Mouse (Mus musculus) CH12.LX (cell line): ENCODE measurements around the gene B4galt2. TPM values are rescaled to one million over a fixed set of nuclear protein-coding genes. Genes with fewer than 3 reads are reported as not detected.

Experiments
- DNase-seq: peaks from one replicate; pipeline ENCODE4 v3.0.0-alpha.2; 2013; ENCODE audit errors: extremely low read depth
- H3K27ac ChIP-seq: 2 replicates; pipeline ENCODE4 v1.5.1; 2012; ENCODE audit warnings: low read depth, mild to moderate bottlenecking, control low read depth, moderate library complexity; ENCODE audit not compliant: insufficient read depth
- H3K27me3 ChIP-seq: replicated peaks from 2 replicates; pipeline ENCODE3; 2012; ENCODE audit warnings: inconsistent platforms
- H3K36me3 ChIP-seq, 2 experiments: replicated peaks in 1 of 2; 2 replicates each; pipeline versions ENCODE3 to v1.6.1; 2012; ENCODE audit warnings: inconsistent platforms in 1 of 2, low read length in 1 of 2, mild to moderate bottlenecking in 1 of 2, mixed read lengths in 1 of 2, moderate library complexity in 1 of 2; ENCODE audit not compliant: control insufficient read depth in 1 of 2, insufficient read depth in 1 of 2
- H3K4me1 ChIP-seq, 2 experiments: 2 replicates each; pipeline ENCODE4 v1.6.1; 2012; ENCODE audit warnings: inconsistent platforms in 1 of 2, moderate library complexity in 1 of 2; ENCODE audit not compliant: insufficient read depth in 2 of 2, control insufficient read depth in 1 of 2
- H3K4me2 ChIP-seq: 2 replicates; pipeline ENCODE4 v1.6.1; 2012; ENCODE audit warnings: low read depth, mild to moderate bottlenecking, control low read depth; ENCODE audit not compliant: poor library complexity, insufficient read depth, severe bottlenecking
- H3K4me3 ChIP-seq, 3 experiments: fragments of 150-350 bp in 1 of 3; sonication (generic) in 1 of 3; replicated peaks in 1 of 3; 2 replicates each; pipeline versions ENCODE3 to v1.5.1; 2011 to 2012; ENCODE audit warnings: low read depth in 2 of 3, low read length in 2 of 3, mild to moderate bottlenecking in 2 of 3, moderate library complexity in 2 of 3, control low read depth in 1 of 3, improper control_type of control experiment in 1 of 3, inconsistent platforms in 1 of 3, mixed read lengths in 1 of 3; ENCODE audit not compliant: poor library complexity in 1 of 3
- H3K79me2 ChIP-seq: replicated peaks from 2 replicates; pipeline ENCODE4 v1.6.1; 2012; ENCODE audit warnings: mild to moderate bottlenecking, moderate library complexity; ENCODE audit not compliant: control insufficient read depth, poor library complexity, insufficient read depth, severe bottlenecking; ENCODE audit errors: extremely low read depth
- H3K9ac ChIP-seq: 2 replicates; pipeline ENCODE4 v1.6.1; 2012; ENCODE audit warnings: low read depth, mild to moderate bottlenecking, control low read depth, moderate library complexity; ENCODE audit not compliant: insufficient read depth
- H3K9me3 ChIP-seq: replicated peaks from 2 replicates; pipeline ENCODE3; 2012; ENCODE audit warnings: low read length, inconsistent platforms, mixed read lengths
- BHLHE40 ChIP-seq: IDR thresholded peaks from 2 replicates; pipeline ENCODE4 v1.6.1; 2011; ENCODE audit warnings: mild to moderate bottlenecking, low read depth, low read length, improper control_type of control experiment
- CHD1 ChIP-seq: IDR thresholded peaks from 2 replicates; pipeline ENCODE4 v1.6.1; 2012; ENCODE audit warnings: low read depth, low read length, improper control_type of control experiment, inconsistent platforms
- CHD2 ChIP-seq: IDR thresholded peaks from 2 replicates; pipeline ENCODE4 v1.6.1; 2011; ENCODE audit warnings: low read length, improper control_type of control experiment
- E2F4 ChIP-seq: IDR thresholded peaks from 2 replicates; pipeline ENCODE4 v1.6.1; 2011; ENCODE audit warnings: low read depth, low read length, improper control_type of control experiment; ENCODE audit not compliant: insufficient replicate concordance
- ETS1 ChIP-seq: conservative IDR thresholded peaks from 2 replicates; pipeline ENCODE4 v1.6.1; 2012; ENCODE audit warnings: low read depth, mild to moderate bottlenecking, inconsistent platforms, low read length, improper control_type of control experiment, moderate library complexity
- GABPA ChIP-seq: IDR thresholded peaks from 2 replicates; pipeline ENCODE4 v1.6.1; 2012; ENCODE audit warnings: low read depth, low read length, improper control_type of control experiment, inconsistent platforms; ENCODE audit not compliant: insufficient replicate concordance
- HCFC1 ChIP-seq: IDR thresholded peaks from 2 replicates; pipeline ENCODE4 v1.6.1; 2012; ENCODE audit warnings: low read depth, mild to moderate bottlenecking, inconsistent platforms, low read length, improper control_type of control experiment
- JUND ChIP-seq: conservative IDR thresholded peaks from 2 replicates; pipeline ENCODE4 v1.6.1; 2011; ENCODE audit warnings: low read depth, low read length, improper control_type of control experiment
- KAT2A ChIP-seq: IDR thresholded peaks from 2 replicates; pipeline ENCODE4 v1.6.1; 2012; ENCODE audit warnings: low read length, improper control_type of control experiment, inconsistent platforms; ENCODE audit not compliant: insufficient replicate concordance
- MAFK ChIP-seq: IDR thresholded peaks from 2 replicates; pipeline ENCODE4 v1.6.1; 2011; ENCODE audit warnings: low read length, improper control_type of control experiment; ENCODE audit not compliant: insufficient replicate concordance
- MAZ ChIP-seq: IDR thresholded peaks from 2 replicates; pipeline ENCODE4 v1.6.1; 2012; ENCODE audit warnings: low read depth, mild to moderate bottlenecking, inconsistent platforms, low read length, improper control_type of control experiment, moderate library complexity
- MYC ChIP-seq: IDR thresholded peaks from 2 replicates; pipeline ENCODE4 v1.6.1; 2011; ENCODE audit warnings: low read depth, mild to moderate bottlenecking, improper control_type of control experiment, low read length
- NRF1 ChIP-seq: IDR thresholded peaks from 2 replicates; pipeline ENCODE4 v1.6.1; 2014; ENCODE audit warnings: low read depth, mild to moderate bottlenecking, inconsistent platforms, low read length, improper control_type of control experiment, moderate library complexity
- PAX5 ChIP-seq: IDR thresholded peaks from 2 replicates; pipeline ENCODE4 v1.6.1; 2012; ENCODE audit warnings: low read length, inconsistent platforms, mixed read lengths
- POLR2A ChIP-seq: IDR thresholded peaks from 2 replicates; pipeline ENCODE4 v1.6.1; 2011; ENCODE audit warnings: low read depth, mild to moderate bottlenecking, improper control_type of control experiment, low read length
- RAD21 ChIP-seq: IDR thresholded peaks from 2 replicates; pipeline ENCODE4 v1.6.1; 2011; ENCODE audit warnings: low read depth, mild to moderate bottlenecking, low read length, improper control_type of control experiment, moderate library complexity
- RCOR1 ChIP-seq: conservative IDR thresholded peaks from 2 replicates; pipeline ENCODE4 v1.6.1; 2012; ENCODE audit warnings: low read depth, mild to moderate bottlenecking, inconsistent platforms, low read length, improper control_type of control experiment
- SIN3A ChIP-seq: IDR thresholded peaks from 2 replicates; pipeline ENCODE4 v1.6.1; 2012; ENCODE audit warnings: low read length, improper control_type of control experiment, inconsistent platforms
- TBP ChIP-seq: conservative IDR thresholded peaks from 2 replicates; pipeline ENCODE4 v1.6.1; 2011; ENCODE audit warnings: low read depth, low read length, improper control_type of control experiment
- UBTF ChIP-seq: IDR thresholded peaks from 2 replicates; pipeline ENCODE4 v1.6.1; 2012; ENCODE audit warnings: low read depth, mild to moderate bottlenecking, inconsistent platforms, low read length, improper control_type of control experiment, moderate library complexity
- USF2 ChIP-seq: conservative IDR thresholded peaks from 2 replicates; pipeline ENCODE4 v1.6.1; 2011; ENCODE audit warnings: low read depth, low read length, improper control_type of control experiment
- ZC3H11A ChIP-seq: IDR thresholded peaks from 2 replicates; pipeline ENCODE4 v1.6.1; 2012; ENCODE audit warnings: low read depth, mild to moderate bottlenecking, inconsistent platforms, low read length, improper control_type of control experiment
- ZKSCAN1 ChIP-seq: IDR thresholded peaks from 2 replicates; pipeline ENCODE4 v1.6.1; 2012; ENCODE audit warnings: low read depth, inconsistent platforms, low read length, improper control_type of control experiment, borderline replicate concordance
- ZNF384 ChIP-seq: IDR thresholded peaks from 2 replicates; pipeline ENCODE4 v1.6.1; 2012; ENCODE audit warnings: low read depth, low read length, improper control_type of control experiment, inconsistent platforms
- dilution Hi-C: fragments of 300-500 bp; cut with MboI; formaldehyde crosslinking; loops from 2 replicates; pipeline ENCODE4 v1.14.3; 2020; ENCODE audit warnings: low sequenced_read_pairs; ENCODE audit not compliant: extremely low pct_unique_long_range_greater_than_20kb, extremely low pct_ligation_motif_present
- in situ Hi-C: fragments of 300-500 bp; cut with MboI; formaldehyde crosslinking; loops from 3 replicates; pipeline ENCODE4 v1.14.3; 2019; ENCODE audit warnings: low sequenced_read_pairs, low pct_ligation_motif_present, low pct_unique_long_range_greater_than_20kb, mixed read lengths
- polyA plus RNA-seq: library from polyadenylated mRNA; unstranded; fragments of >175 nt; gene quantifications from 2 replicates; pipeline ENCODE4 v1.2.1, GENCODE M21; 2012; ENCODE audit warnings: low read depth; ENCODE audit not compliant: insufficient read length
- total RNA-seq, 2 experiments: library from RNA; depleted of rRNA; stranded (reverse); fragments of 300-350 nt in 1 of 2; fragments of >200 nt in 1 of 2; gene quantifications; 2 replicates each; pipeline ENCODE4 v1.2.3; 2012 to 2014

The B4galt2 gene
- total and polyA plus RNA-seq, 3 experiments = 0.14 to 0.25 TPM; not detected in 1

DNA sequence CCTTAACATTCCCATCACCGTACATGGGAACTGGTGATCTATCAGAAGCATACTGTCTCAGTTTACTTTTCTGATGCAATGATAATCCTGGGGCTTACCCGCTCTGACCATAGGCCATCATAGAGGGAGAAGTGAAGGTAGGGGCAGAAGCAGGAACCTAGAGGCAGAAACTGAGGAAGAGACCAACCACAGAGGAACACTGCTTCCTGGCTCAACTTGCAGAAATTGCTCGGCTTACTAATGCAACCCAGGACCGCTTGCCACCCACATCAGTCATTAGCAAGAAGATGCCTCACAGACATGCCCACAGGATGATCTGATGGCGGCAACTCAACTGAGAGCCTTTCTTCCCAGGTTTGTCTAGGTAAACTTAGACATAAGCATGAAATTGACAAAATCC lies 35.5 kb upstream of the B4galt2 start:
- Histone ChIP-seq H3K9me3 (no peaks in the 10 kb centered on the region), H3K4me3 (no peak overlapping the region), H3K27ac (no peak overlapping the region), H3K4me2 (no peak overlapping the region), H3K36me3 (peaks cover 0 to 7% of the 10 kb centered on the region in 2 experiments), H3K79me2 (peaks cover 3% of the 10 kb centered on the region; the same call in 1 of the 2 replicates), H3K4me1 (peaks cover 0 to 37% of the 10 kb centered on the region in 2 experiments; a peak in 2 of 4 replicates), H3K27me3 (no peaks in the 10 kb centered on the region), H3K9ac (no peak overlapping the region)
- no peak for DNase-seq
- dilution Hi-C loops = no loop called here
- in situ Hi-C loops = loop anchor here (10.0 kb wide), 1 partner anchor 146 kb away; no protein-coding TSS in a partner anchor
- no peak for TF ChIP-seq NRF1
- TF ChIP-seq MAFK = no peak
- TF ChIP-seq KAT2A = no peak
- no peak for TF ChIP-seq HCFC1
- TF ChIP-seq E2F4 = no peak
- no peak for TF ChIP-seq TBP
- TF ChIP-seq ZC3H11A = no peak
- TF ChIP-seq BHLHE40 = no peak
- no peak for TF ChIP-seq POLR2A
- TF ChIP-seq UBTF = no peak

GRCm38 (mm10) chr4:117918261-117918660 lies 35.0 kb upstream of the B4galt2 start:
- dilution Hi-C loops = no loop called here
- Histone ChIP-seq H3K79me2 (peaks cover 5% of the 10 kb centered on the region; the same call in 1 of the 2 replicates), H3K27me3 (no peaks in the 10 kb centered on the region), H3K9me3 (no peaks in the 10 kb centered on the region), H3K9ac (no peak overlapping the region), H3K27ac (no peak overlapping the region), H3K36me3 (peaks cover 0 to 7% of the 10 kb centered on the region in 2 experiments), H3K4me3 (no peak overlapping the region), H3K4me2 (no peak overlapping the region), H3K4me1 (peaks cover under 1 to 42% of the 10 kb centered on the region in 2 experiments; a peak in 2 of 4 replicates)
- DNase-seq = no peak
- TF ChIP-seq CHD2 (no peak), TBP (no peak), ZNF384 (no peak), RAD21 (no peak), CHD1 (no peak), RCOR1 (no peak), ZKSCAN1 (no peak), GABPA (no peak), USF2 (no peak), JUND (no peak), MAZ (no peak), E2F4 (no peak), PAX5 (no peak), HCFC1 (no peak), ETS1 (no peak), SIN3A (no peak), MYC (no peak)
- in situ Hi-C loops = loop anchor here (10.0 kb wide), 1 partner anchor 147 kb away; no protein-coding TSS in a partner anchor
